Mouse (Mus musculus) v-Abl transformed pro-B cells (cell line): ENCODE results near the gene Gstp3.

Source experiments
- in situ Hi-C, 2 experiments: fragments of 400-800 bp; cut with MboI; formaldehyde crosslinking; loops; one replicate each; pipeline ENCODE4 v1.15.1; 2025; ENCODE audit not compliant: unreplicated experiment in 2 of 2

Gstp3 gene

GRCm38 (mm10) chr19:4059069-4059740 is at the start of gene Gstp3:
TSS of gene Gstp3 (minus strand) at chr19:4059569.
- in situ Hi-C loops, result loop anchor here in 1 of 2 experiments (5.0 kb wide), 1 partner anchor 38 kb away; the partner anchor contains the start of genes Cdk2ap2 and Pitpnm1

- in situ Hi-C loops, result no loop called here
These were observed 49.2 kb upstream of the Gstp3 start for GRCm38 (mm10) chr19:4108535-4108934.

DNA sequence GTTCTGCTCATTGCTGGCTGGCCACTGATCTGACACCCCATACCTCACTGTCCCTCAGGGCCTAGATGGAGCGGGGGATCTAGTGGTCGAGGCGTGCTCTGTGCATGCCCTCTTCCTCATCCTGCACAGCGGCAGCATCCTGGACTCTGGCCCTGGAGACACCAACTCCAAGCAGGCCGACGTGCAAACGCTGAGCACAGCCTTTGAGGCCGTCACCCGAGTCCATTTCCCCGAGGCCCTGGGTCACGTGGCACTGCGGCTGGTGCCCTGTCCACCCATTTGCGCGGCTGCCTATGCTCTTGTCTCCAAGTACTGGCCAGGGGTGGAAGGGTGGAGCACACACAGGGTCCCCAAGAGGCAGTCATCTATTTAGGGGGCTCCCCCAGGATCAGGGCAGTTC is 47.3 kb upstream of the Gstp3 start:
- in situ Hi-C loops, result no loop called here

DNA sequence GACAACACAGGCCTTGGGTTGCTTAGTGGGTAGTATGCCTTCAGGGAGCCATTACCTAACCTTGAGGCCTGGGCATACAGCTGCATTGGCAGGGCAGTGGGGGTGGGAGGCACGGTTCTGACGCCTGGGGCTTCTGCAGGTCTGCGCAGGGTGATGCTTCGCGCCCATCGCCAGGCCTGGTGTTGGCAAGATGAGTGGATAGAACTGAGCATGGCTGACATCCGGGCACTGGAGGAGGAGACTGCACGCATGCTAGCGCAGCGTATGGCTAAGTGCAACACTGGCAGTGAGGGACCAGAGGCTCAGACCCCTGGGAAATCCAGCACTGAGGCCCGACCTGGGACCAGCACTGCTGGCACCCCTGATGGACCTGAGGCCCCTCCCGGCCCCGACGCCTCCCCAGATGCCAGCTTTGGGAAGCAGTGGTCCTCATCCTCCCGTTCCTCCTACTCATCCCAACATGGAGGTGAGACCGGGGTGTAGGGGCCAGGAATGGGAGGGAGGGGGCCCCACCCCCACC is 45.4 kb upstream of the Gstp3 start:
- in situ Hi-C loops, result no loop called here

DNA sequence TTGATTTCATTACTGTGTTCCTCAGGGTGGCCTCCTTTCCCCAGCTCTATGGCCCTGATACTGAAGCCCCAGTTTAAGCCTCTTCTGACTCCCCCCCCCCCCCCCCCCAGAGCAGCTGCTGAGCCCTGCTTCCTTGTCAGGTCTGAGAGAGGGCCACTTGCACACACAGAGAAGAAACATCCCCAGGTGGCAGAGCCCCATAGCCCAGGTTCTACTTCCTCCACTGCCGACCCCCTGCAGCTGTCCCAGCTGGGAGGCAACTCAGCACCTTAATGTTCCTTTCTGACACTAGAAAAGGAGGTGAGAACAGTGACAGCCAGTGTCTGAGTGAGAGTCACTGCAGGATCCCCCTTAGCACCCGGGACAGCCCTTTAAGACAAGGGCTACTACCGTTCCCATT is 44.4 kb upstream of the Gstp3 start:
- in situ Hi-C loops, result no loop called here

DNA sequence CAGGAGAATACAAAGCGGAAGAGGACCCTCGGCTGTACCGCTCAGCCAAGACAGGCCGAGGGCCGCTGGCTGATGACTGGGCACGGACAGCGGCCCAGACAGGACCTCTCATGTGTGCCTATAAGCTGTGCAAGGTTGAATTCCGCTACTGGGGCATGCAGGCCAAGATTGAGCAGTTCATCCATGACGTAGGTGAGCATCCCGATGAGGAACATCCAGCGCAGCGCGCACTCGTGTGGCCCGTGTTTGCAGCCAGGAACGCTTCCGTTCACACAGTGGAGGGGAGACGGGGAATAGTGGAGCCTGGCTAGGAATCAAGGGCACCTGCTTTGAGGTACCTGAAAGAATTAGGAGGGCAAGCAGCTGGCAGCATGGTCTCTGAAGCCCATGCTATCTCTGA is 43.9 kb upstream of the Gstp3 start:
- in situ Hi-C loops, result no loop called here

DNA sequence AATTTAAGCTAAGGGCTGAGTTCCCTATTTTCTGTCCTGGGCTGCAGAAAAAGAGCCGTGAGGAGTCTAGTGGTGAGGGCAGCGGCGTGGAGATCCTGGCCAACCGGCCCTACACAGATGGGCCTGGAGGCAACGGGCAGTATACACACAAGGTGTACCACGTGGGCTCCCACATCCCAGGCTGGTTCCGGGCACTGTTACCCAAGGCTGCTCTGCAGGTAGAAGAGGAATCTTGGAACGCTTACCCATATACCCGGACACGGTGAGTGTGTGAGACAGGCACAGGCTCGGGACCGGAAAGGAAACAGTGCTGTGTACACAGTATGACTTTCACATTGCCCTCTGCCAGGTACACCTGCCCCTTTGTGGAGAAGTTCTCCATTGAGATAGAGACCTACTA is 43.3 kb upstream of the Gstp3 start:
- in situ Hi-C loops, result no loop called here

GRCm38 (mm10) chr19:4102049-4102448 is 42.7 kb upstream of the Gstp3 start:
- in situ Hi-C loops, result no loop called here

- in situ Hi-C loops, result no loop called here
These were observed 42.1 kb upstream of the Gstp3 start for GRCm38 (mm10) chr19:4101466-4101865.

DNA sequence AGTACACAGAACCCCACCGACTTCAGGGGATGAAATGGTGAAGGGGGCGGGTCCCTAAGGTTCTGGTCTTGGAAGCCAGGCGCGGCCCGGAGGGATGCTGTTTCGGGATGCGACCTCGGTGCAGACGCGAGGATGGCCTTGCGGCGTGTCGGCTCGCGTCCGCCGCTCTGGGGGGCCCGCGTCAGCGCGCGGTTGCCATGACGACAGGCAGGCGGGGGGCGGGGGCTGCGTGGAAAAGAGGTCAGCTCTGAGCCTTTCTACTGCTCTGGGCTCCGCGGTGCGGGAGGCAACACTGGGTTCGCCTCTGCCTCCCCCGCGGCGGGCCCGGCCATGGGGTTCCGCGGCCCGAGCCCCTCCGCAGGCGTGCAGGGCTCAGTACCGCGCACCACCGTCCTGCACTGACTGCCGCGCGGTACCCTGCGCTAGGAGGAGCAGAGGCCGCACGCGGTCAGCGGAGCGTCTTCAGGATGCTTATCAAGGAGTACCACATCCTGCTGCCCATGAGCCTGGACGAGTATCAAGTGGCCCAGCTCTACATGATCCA is 41.4 kb upstream of the Gstp3 start:
- in situ Hi-C loops, result no loop called here

DNA sequence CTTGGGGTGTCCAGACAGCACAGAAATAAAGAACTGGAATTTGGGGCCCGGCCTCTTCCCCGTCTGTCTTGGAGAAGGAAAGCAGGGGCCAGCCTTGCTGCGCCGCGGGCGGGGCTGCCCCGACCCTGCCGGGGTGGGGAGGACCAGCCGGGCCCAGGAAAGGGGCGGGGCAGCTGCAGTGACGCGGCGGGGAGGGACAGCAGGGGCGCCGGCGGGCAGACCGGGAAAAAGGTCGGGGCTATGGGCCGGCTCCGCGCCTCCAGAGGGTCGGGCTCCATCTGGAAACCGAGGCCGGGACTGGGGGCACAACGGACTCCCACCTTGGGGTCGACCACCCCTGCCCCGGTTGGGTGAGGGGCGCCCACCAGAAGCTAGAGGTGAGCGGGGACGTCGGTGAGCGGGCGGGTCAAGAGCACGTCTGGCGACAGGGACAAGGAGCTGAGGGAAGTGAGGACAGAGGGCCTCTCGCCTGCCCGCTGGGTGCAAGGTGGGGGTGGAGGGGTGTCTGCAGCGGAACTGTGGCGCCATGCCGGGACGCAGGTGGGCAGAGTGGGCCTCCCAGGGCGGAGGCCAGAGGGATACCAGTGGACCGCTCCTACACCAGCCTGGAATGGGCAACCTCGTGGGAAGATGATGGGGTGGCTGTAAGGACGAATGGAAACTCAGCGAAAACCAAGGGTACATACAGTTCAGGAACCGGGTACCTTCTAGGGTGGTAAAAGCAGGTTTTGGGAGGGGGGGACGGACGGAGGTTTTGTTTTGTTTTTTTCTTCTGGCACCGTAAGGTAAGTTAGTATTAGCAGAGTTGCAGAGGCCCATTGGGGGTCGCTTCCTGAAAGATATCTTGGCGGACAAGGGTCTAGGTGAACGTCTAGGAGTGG is 40.7 kb upstream of the Gstp3 start, which contains the start of gene Pitpnm1:
Pitpnm1 (plus strand) TSS at position 162 of the 881 bp plus-strand sequence.
- in situ Hi-C loops, result loop anchor here (5.0 to 25.0 kb wide), 3 partner anchors 43 to 337 kb away; partner anchors contain the start of genes Gstp3 (in 1 of the 2) and Rhod (in 1 of the 2)

DNA sequence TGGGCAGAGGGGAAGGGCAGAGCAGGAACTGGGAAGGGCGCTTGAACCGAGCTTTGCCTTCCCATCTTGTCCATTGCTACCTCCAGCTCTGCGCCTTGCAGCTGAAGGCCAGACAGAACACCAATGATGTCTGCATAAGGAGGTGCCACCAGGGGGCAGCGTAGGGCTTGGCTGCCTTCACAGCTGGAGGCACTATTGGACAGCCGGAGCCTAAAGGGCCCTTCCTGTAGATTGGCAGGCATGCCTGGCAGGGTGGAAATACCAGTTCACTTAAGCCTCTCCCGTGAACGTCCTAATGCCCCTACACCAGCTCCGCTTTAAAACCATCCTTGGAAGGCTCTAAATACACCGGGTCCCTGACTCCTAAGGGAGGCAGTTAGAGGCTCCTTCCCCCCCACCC is 39.7 kb upstream of the Gstp3 start:
- in situ Hi-C loops, result loop anchor here (5.0 to 25.0 kb wide), 3 partner anchors 42 to 338 kb away; partner anchors contain the start of genes Gstp3 (in 1 of the 2) and Rhod (in 1 of the 2)

- in situ Hi-C loops, result loop anchor here (5.0 to 25.0 kb wide), 3 partner anchors 41 to 339 kb away; partner anchors contain the start of genes Gstp3 (in 1 of the 2) and Rhod (in 1 of the 2)
These were observed 39.1 kb upstream of the Gstp3 start for GRCm38 (mm10) chr19:4098426-4098825.

GRCm38 (mm10) chr19:4097441-4097825 is 38.1 kb upstream of the Gstp3 start:
- in situ Hi-C loops, result loop anchor here (5.0 to 25.0 kb wide), 3 partner anchors 40 to 340 kb away; partner anchors contain the start of genes Gstp3 (in 1 of the 2) and Rhod (in 1 of the 2)

GRCm38 (mm10) chr19:4096642-4097440 is 37.5 kb upstream of the Gstp3 start, which contains the start of gene Cdk2ap2:
TSS of gene Cdk2ap2 (plus strand) at chr19:4097182.
- in situ Hi-C loops, result loop anchor here (5.0 to 25.0 kb wide), 3 partner anchors 40 to 340 kb away; partner anchors contain the start of genes Gstp3 (in 1 of the 2) and Rhod (in 1 of the 2)

DNA sequence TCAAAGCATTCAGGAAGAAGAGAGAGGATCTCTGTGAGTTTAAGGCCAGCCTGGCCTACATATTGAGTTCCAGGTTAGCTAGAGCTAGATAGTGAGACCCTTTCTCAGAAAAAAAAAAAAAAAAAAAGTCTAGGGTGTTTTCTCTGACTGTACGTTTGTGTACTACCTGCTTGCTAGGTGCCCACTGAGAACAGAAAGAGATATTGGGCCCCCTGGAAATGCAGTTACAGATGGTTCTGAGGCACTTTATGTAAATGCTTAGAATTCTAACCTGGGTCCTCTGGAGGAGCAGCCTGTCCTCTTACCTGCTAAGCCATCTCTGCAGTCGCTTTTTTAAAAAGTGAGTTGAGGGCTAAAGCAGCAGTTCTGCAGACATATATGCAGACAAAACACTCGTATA is 36.4 kb upstream of the Gstp3 start:
- in situ Hi-C loops, result loop anchor here (5.0 to 25.0 kb wide), 3 partner anchors 39 to 341 kb away; partner anchors contain the start of genes Gstp3 (in 1 of the 2) and Rhod (in 1 of the 2)

- in situ Hi-C loops, result loop anchor here (5.0 to 25.0 kb wide), 4 partner anchors 38 to 342 kb away; partner anchors contain the start of genes Gstp3 (in 1 of the 2) and Rhod (in 1 of the 2)
These were observed 35.5 kb upstream of the Gstp3 start for GRCm38 (mm10) chr19:4094774-4095303.

- in situ Hi-C loops, result loop anchor here (5.0 to 25.0 kb wide), 3 partner anchors 42 to 343 kb away; partner anchors contain the start of gene Rhod (in 1 of the 2)
These were observed 35.0 kb upstream of the Gstp3 start for GRCm38 (mm10) chr19:4094348-4094747.

- in situ Hi-C loops, result loop anchor here (5.0 to 25.0 kb wide), 3 partner anchors 41 to 344 kb away; partner anchors contain the start of gene Rhod (in 1 of the 2)
These were observed 34.4 kb upstream of the Gstp3 start for GRCm38 (mm10) chr19:4093772-4094171.
